In genomic region chr12:24681286-24682023, GRCm38 (mm10) we compare ENCODE assay signal across 8 mouse cellular contexts. TPM values are rescaled to one million over a fixed set of nuclear protein-coding genes. Genes with fewer than 3 reads are reported as not detected.
DNase-seq lines count a peak whose midpoint lies in the region; ATAC-seq and TF ChIP-seq lines count a peak whose summit lies in the region.

Cys1 (minus strand) TSS chr12:24681813.

- peak; percentile 33 for DNase-seq in urinary bladder, adult 2 months (ENCODE audit: low spot score)
- no peak for DNase-seq in urinary bladder, postnatal 10 days (ENCODE audit: low spot score)
- peak; percentile 52 to 60 for DNase-seq in heart, adult 18-20 months
- DNase-seq in kidney, adult 18-20 months: peak; percentile 82
- no peak for DNase-seq in liver, postnatal 0 days
- no peak for DNase-seq in spleen, postnatal 4 days (ENCODE audit: low spot score in 2 of 2)
- DNase-seq in frontal cortex, adult 2 months (ENCODE audit: extremely low spot score in 1 of 2, low spot score in 1 of 2): no peak

- no peaks in the 10 kb centered on the region for H3K36me3 ChIP-seq in liver, postnatal 0 days (replicated peaks; ENCODE audit: insufficient read depth, low read length)
- H3K36me3 ChIP-seq in neural tube, embryonic 14.5 days (ENCODE audit: control insufficient read depth, insufficient read depth, low read length): no peaks in the 10 kb centered on the region

- no peaks in the 10 kb centered on the region for H3K9me3 ChIP-seq in liver, postnatal 0 days (ENCODE audit: low read length)
- no peaks in the 10 kb centered on the region for H3K9me3 ChIP-seq in neural tube, embryonic 14.5 days (ENCODE audit: control insufficient read depth, low read length)

- ATAC-seq in liver, postnatal 0 days: no peak
- ATAC-seq in neural tube, embryonic 14.5 days (ENCODE audit: low read depth): peak; percentile 52

- H3K9ac ChIP-seq in liver, postnatal 0 days (replicated peaks): 0 out of 2 replicates have a peak within 1 kb of the TSS, but pooled peaks have one; percentile 22
- H3K9ac ChIP-seq in neural tube, embryonic 14.5 days (replicated peaks; ENCODE audit: low read depth, low read length): peak within 1 kb of the TSS; percentile 68

- TF ChIP-seq EP300 in liver, postnatal 0 days (IDR thresholded peaks at IDR 0.05; ENCODE audit: low read depth): no peak

- peak within 1 kb of the TSS; percentile 76 for H3K4me2 ChIP-seq in liver, postnatal 0 days (ENCODE audit: low read depth, low read length)
- H3K4me2 ChIP-seq in neural tube, embryonic 14.5 days (ENCODE audit: low read depth, low read length): peak within 1 kb of the TSS; percentile 96

- H3K27ac ChIP-seq in liver, postnatal 0 days (ENCODE audit: low read depth): no peak within 1 kb of the TSS
- H3K27ac ChIP-seq in neural tube, embryonic 14.5 days (ENCODE audit: low read depth, low read length): no peak within 1 kb of the TSS

- H3K4me1 ChIP-seq in liver, postnatal 0 days (ENCODE audit: insufficient read depth): peaks cover 11% of the 10 kb centered on the region
- peaks cover 12% of the 10 kb centered on the region for H3K4me1 ChIP-seq in neural tube, embryonic 14.5 days (ENCODE audit: control insufficient read depth, insufficient read depth, low read length)

- TF ChIP-seq CTCF in liver, postnatal 0 days (IDR thresholded peaks at IDR 0.05; ENCODE audit: low read depth): no peak

- H3K4me3 ChIP-seq in liver, postnatal 0 days (ENCODE audit: low read depth, low read length): peak within 1 kb of the TSS; percentile 44
- peak within 1 kb of the TSS; percentile 51 for H3K4me3 ChIP-seq in neural tube, embryonic 14.5 days (ENCODE audit: low read depth, low read length)

- H3K27me3 ChIP-seq in liver, postnatal 0 days (ENCODE audit: insufficient read depth, low read length): peaks cover 33% of the 10 kb centered on the region
- H3K27me3 ChIP-seq in neural tube, embryonic 14.5 days (ENCODE audit: control insufficient read depth, insufficient read depth, low read length): peaks cover 11% of the 10 kb centered on the region

- WGBS in liver, postnatal 0 days (ENCODE audit: insufficient replicate concordance): 5% methylated on average over 20 of the region's 20 CpGs
- WGBS in neural tube, embryonic 14.5 days: 4% methylated on average over 20 of the region's 20 CpGs

RNA-seq across cellular contexts. Expression of gene Cys1, which starts in this region (rescaled TPM):
- polyA plus RNA-seq in urinary bladder, adult 2 months (2012; rRNA removed): 49.0 and 49.9 TPM in 2 replicates
- total RNA-seq in heart, adult 18-20 months (2021): 1 to 10 TPM; 3.3 to 3.9 TPM
- 0.31 and 0.50 TPM in 2 replicates for polyA plus RNA-seq in liver, postnatal 0 days (2015; fragmentation: Nextera tagmentation; extraction: Ambion mirVana)
- 1.3 and 2.2 TPM in 2 replicates for polyA plus RNA-seq in neural tube, embryonic 14.5 days (2014; fragmentation: Nextera tagmentation; extraction: Ambion mirVana)
- polyA plus RNA-seq in frontal cortex, adult 2 months (2012; rRNA removed): 8.5 and 9.6 TPM in 2 replicates

Comparison
In these comparisons a context has a peak if more than half of its experiments do, and no peak if none do; other contexts are left out.
1. DNase-seq: peak in urinary bladder, adult 2 months (single experiment), heart, adult 18-20 months (2 of 2) and kidney, adult 18-20 months (single experiment); none in urinary bladder, postnatal 10 days (single experiment), liver, postnatal 0 days (single experiment), spleen, postnatal 4 days (0 of 2) and frontal cortex, adult 2 months (0 of 2).